Mouse (Mus musculus) heart, postnatal 0 days (tissue): ENCODE data around the gene Rxra. TPM values are rescaled to one million over a fixed set of nuclear protein-coding genes. Genes with fewer than 3 reads are reported as not detected.
A peak's percentile ranks its signal among the peaks of the same experiment; 100 is the strongest.

Experiments used
- ATAC-seq: fragments of 200-750 bp; cut with Nextera tagmentation; 2 replicates; pipeline ENCODE4 v1.8.0; 2017; ENCODE audit warnings: low read depth, moderate number of reproducible peaks, moderate library complexity; ENCODE audit not compliant: insufficient read depth
- DNase-seq: peaks from one replicate; pipeline ENCODE4 v3.0.0-alpha.2; 2016; ENCODE audit warnings: low spot score
- H3K27ac ChIP-seq: fragments of 300-500 bp; sonication (generic); 2 replicates; pipeline ENCODE4 v1.5.1; 2014; ENCODE audit warnings: low read depth, mild to moderate bottlenecking
- H3K27me3 ChIP-seq: fragments of 300-500 bp; sonication (generic); 2 replicates; pipeline ENCODE4 v1.6.1; 2014; ENCODE audit warnings: low read length, mixed read lengths; ENCODE audit not compliant: control insufficient read depth, insufficient read depth
- H3K36me3 ChIP-seq: fragments of 300-500 bp; sonication (generic); replicated peaks from 2 replicates; pipeline ENCODE4 v1.6.1; 2014; ENCODE audit warnings: low read length, mixed read lengths; ENCODE audit not compliant: control insufficient read depth, insufficient read depth
- H3K4me1 ChIP-seq: fragments of 300-500 bp; sonication (generic); 2 replicates; pipeline ENCODE4 v1.6.1; 2014; ENCODE audit warnings: antibody characterized with exemption; ENCODE audit not compliant: control insufficient read depth, insufficient read depth
- H3K4me2 ChIP-seq: fragments of 300-500 bp; sonication (generic); 2 replicates; pipeline ENCODE4 v1.6.1; 2014; ENCODE audit warnings: low read depth, mild to moderate bottlenecking, low read length, moderate library complexity
- H3K4me3 ChIP-seq: fragments of 300-500 bp; sonication (generic); 2 replicates; pipeline ENCODE4 v1.5.1; 2014; ENCODE audit warnings: low read depth, low read length
- H3K9ac ChIP-seq: fragments of 300-500 bp; sonication (generic); replicated peaks from 2 replicates; pipeline ENCODE4 v1.6.1; 2014; ENCODE audit warnings: low read depth, low read length, mixed read lengths
- H3K9me3 ChIP-seq: fragments of 300-500 bp; sonication (generic); replicated peaks from 2 replicates; pipeline ENCODE4 v1.6.1; 2016; ENCODE audit warnings: low read length; ENCODE audit not compliant: control insufficient read depth
- CTCF ChIP-seq: IDR thresholded peaks from 2 replicates; pipeline ENCODE4 v1.5.1; 2016; ENCODE audit warnings: antibody characterized with exemption, control low read depth, low read depth
- EP300 ChIP-seq: IDR thresholded peaks from 2 replicates; pipeline ENCODE4 v1.6.1; 2016; ENCODE audit warnings: antibody characterized with exemption, low read depth
- WGBS: fragments of 180-500 bp; shearing (Covaris S2); extraction: QIAGEN DNeasy Blood & Tissue Kit; methylation state at CpG from one replicate; pipeline ENCODE4 v1.1.7; 2014; 5-methylcytosine and 5-hydroxymethylcytosine counted together
- polyA plus RNA-seq: library from polyadenylated mRNA; unstranded; fragments of >200 nt; fragmentation: Nextera tagmentation; extraction: Ambion mirVana; gene quantifications from 2 replicates; pipeline ENCODE4 v1.2.1, GENCODE M21; 2015
- total RNA-seq: library from RNA; depleted of rRNA; stranded (reverse); fragments of >200 nt; gene quantifications from 2 replicates; pipeline ENCODE4 v1.2.3, GENCODE M21; 2014; ENCODE audit warnings: low replicate concordance

Rxra gene
- total and polyA plus RNA-seq, 2 experiments from 2014 or later, result 5.5 to 56.9 TPM

DNA sequence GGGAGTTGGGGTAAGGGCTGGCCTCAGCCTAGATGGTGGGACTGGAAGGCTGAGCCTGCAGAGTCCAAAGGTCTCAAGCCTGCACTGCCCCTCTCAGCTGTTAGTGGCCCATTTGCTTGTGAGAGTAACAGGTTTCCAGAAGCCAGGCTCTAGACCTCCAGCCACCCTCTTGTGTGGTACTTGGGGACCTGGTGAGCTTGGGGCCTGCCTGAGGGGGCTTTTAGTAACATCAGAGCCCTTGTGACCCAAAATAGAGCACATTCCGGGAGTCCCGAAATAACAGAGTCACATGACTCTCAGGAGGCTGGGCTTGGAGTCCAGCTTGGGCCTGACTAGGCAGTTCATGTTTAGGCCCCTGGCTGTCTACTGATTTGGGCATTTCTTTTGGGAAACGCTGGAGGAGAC is 3.4 kb downstream of the Rxra start:
- Histone ChIP-seq H3K4me1 (peaks cover 62% of the 10 kb centered on the region), H3K27me3 (no peaks in the 10 kb centered on the region), H3K36me3 (no peaks in the 10 kb centered on the region), H3K9ac (peak overlapping the region; percentile 55), H3K4me2 (peak overlapping the region; percentile 93), H3K27ac (peak overlapping the region; percentile 93), H3K9me3 (no peaks in the 10 kb centered on the region), H3K4me3 (peak overlapping the region; percentile 96)
- TF ChIP-seq CTCF, result no peak
- TF ChIP-seq EP300, result no peak
- 9% methylated on average over 3 of the region's 3 CpGs for WGBS
- ATAC-seq (peak; percentile 68), DNase-seq (peak; percentile 76)

DNA sequence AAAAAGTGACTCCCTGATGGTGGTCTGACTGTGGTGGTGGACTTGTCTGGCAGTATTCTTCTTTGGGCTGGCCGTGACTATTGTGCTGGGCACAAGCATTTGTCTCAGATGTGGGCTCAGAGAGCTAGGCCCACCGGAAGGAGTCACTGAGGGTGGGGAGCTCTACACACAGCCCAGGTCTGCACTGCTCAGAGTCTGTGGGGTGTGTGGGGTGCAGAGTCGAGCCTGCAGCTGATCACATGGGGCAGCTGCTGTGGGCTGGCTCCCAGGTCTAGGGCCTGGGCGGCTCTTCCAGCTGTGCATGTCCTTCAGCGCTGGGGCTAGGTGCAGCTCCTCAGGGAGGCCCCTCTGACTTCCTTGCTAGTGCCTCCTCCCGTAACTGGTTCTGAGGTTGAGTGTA is 3.8 kb downstream of the Rxra start:
- no peak for DNase-seq
- TF ChIP-seq CTCF (no peak), EP300 (no peak)

DNA sequence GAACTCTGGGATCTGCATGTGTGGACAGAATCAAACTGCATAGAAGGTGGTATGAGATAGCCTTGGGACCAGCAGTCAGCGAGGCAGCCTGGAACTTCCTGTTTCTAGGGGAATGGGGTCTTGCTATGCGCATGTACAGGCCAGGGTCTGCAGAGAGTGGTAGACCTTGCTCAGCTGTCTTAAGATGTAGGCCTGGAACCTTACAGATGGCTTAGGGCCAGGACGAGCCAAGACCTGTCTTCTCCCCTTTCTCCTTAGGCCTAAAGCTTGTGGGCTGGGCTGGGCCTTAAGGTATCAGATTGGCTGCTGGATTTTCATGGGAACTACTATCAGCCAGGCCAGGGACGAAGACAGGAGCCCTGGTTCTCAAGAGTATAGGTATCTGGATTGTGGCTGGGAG is 4.4 kb downstream of the Rxra start:
- H3K27me3 ChIP-seq, result no peaks in the 10 kb centered on the region
- H3K36me3 ChIP-seq, result no peaks in the 10 kb centered on the region
- H3K9me3 ChIP-seq, result no peaks in the 10 kb centered on the region
- DNase-seq (no peak), ATAC-seq (no peak)
- peaks cover 62% of the 10 kb centered on the region for H3K4me1 ChIP-seq
- no peak for TF ChIP-seq EP300
- TF ChIP-seq CTCF, result no peak
- H3K9ac ChIP-seq, result peak overlapping the region; percentile 55
- peak overlapping the region; percentile 93 for H3K27ac ChIP-seq
- peak overlapping the region; percentile 93; the same call in 1 of the 2 replicates for H3K4me2 ChIP-seq
- no peak overlapping the region for H3K4me3 ChIP-seq
- WGBS, result 63% methylated on average over 4 of the region's 4 CpGs

More for the DNA sequence above, 3.8 kb downstream of the Rxra start:
- peak; percentile 18; the same call in 1 of the 2 replicates for ATAC-seq
- WGBS, result 27% methylated on average over 6 of the region's 6 CpGs
- peak overlapping the region; percentile 93 for H3K27ac ChIP-seq
- H3K9me3 ChIP-seq, result no peaks in the 10 kb centered on the region
- peak overlapping the region; percentile 96 for H3K4me3 ChIP-seq
- peak overlapping the region; percentile 93 for H3K4me2 ChIP-seq
- peak overlapping the region; percentile 55 for H3K9ac ChIP-seq
- peaks cover 62% of the 10 kb centered on the region for H3K4me1 ChIP-seq
- no peaks in the 10 kb centered on the region for H3K36me3 ChIP-seq
- H3K27me3 ChIP-seq, result no peaks in the 10 kb centered on the region

DNA sequence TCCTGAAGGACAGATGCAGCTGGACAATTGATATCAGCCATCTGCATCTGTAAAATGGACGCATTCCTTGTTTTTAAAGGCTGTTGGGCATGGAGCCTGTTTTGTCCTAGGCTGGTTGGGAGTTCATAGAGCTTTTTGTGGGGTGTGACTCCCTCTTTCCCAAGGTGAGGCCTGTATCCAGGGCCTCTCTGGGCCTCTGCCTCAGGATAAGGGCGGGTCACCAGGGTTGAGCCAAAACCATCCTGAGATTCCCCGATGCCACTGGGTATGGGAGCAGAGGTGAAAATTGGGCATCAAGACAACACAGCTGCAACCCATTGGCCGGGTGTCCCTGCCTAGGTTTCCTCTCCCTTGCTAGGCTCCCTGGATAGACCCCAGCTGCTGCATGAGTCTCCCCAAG is 5.2 kb downstream of the Rxra start:
- no peak for TF ChIP-seq EP300
- TF ChIP-seq CTCF, result no peak
- Histone ChIP-seq H3K4me1 (peaks cover 61% of the 10 kb centered on the region), H3K9ac (0 out of 2 replicates have a peak overlapping the region, but pooled peaks have one; percentile 7), H3K4me3 (no peak overlapping the region), H3K27ac (no peak overlapping the region), H3K9me3 (no peaks in the 10 kb centered on the region), H3K36me3 (no peaks in the 10 kb centered on the region), H3K4me2 (no peak overlapping the region), H3K27me3 (no peaks in the 10 kb centered on the region)
- ATAC-seq (no peak), DNase-seq (no peak)
- WGBS, result 86% methylated on average over 4 of the region's 4 CpGs

DNA sequence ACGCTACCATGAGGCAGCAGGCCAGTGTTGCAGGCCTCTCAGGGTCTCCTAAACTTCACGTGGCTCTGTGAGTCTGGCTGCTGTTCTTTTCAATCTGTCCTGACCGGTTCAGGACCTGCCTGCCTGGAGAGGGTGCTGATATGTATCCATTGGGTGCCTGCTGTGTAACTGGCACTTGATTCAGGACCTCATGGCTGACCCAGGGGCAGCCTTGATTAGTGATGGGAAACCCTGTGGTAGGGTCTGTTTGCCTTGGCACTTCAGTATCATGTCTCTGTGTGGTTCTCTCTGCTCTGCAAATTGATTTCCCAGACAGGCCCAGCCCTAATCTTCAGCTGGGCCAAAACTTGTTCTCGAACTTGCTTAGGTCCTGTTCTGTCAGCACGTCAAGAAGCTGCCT is 5.9 kb downstream of the Rxra start:
- Histone ChIP-seq H3K4me1 (peaks cover 67% of the 10 kb centered on the region), H3K4me3 (no peak overlapping the region), H3K9ac (0 out of 2 replicates have a peak overlapping the region, but pooled peaks have one; percentile 7), H3K9me3 (no peaks in the 10 kb centered on the region), H3K27ac (no peak overlapping the region), H3K4me2 (no peak overlapping the region), H3K36me3 (no peaks in the 10 kb centered on the region), H3K27me3 (no peaks in the 10 kb centered on the region)
- TF ChIP-seq EP300 (no peak), CTCF (no peak)
- 47% methylated on average over 5 of the region's 5 CpGs for WGBS
- no peak for DNase-seq
- no peak for ATAC-seq

DNA sequence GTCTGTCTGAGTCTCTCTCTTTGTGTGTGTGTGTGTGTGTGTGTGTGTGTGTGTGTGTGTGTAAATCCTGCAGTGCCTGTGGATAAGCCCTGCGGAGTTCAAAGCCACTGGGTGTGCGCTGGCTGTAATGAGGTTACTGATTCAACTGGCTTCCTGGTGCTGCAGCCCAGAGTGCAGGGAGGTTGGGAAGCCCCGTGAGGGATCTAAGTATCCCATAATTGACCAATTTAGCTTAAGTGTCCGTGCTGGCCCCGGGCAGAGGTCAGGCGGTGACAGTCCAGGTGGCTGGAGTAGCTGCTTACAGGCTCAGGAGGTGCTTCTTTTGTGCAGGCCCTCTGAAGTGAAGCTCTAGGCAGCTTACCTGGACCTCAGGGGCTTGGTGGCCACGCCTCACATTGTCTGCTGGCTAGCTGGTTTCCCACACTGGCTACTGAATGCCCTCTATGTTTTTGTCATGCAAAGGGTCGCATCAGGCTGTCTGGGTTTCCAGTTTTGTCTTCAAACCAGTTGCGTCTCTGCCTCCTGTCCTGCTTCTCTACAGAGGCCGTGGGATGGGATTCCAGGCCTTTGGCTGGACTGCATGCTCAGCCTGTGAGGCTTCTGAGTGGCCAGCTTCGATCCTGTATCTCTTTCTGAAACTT is 7.9 kb downstream of the Rxra start:
- Histone ChIP-seq H3K9me3 (no peaks in the 10 kb centered on the region), H3K4me3 (no peak overlapping the region), H3K9ac (no peak overlapping the region), H3K4me2 (no peak overlapping the region), H3K27ac (no peak overlapping the region), H3K4me1 (peaks cover 72% of the 10 kb centered on the region), H3K27me3 (no peaks in the 10 kb centered on the region), H3K36me3 (no peaks in the 10 kb centered on the region)
- DNase-seq (no peak), ATAC-seq (no peak)
- 71% methylated on average over 11 of the region's 11 CpGs for WGBS
- TF ChIP-seq EP300, result no peak
- TF ChIP-seq CTCF, result no peak
